Mouse (Mus musculus): ENCODE data around the gene Carmil1. TPM values are rescaled to one million over a fixed set of nuclear protein-coding genes. Genes with fewer than 3 reads are reported as not detected.

Gene Carmil1
- polyA plus RNA-seq, 1 experiment from 2014 or later, result 43.5 TPM

DNA sequence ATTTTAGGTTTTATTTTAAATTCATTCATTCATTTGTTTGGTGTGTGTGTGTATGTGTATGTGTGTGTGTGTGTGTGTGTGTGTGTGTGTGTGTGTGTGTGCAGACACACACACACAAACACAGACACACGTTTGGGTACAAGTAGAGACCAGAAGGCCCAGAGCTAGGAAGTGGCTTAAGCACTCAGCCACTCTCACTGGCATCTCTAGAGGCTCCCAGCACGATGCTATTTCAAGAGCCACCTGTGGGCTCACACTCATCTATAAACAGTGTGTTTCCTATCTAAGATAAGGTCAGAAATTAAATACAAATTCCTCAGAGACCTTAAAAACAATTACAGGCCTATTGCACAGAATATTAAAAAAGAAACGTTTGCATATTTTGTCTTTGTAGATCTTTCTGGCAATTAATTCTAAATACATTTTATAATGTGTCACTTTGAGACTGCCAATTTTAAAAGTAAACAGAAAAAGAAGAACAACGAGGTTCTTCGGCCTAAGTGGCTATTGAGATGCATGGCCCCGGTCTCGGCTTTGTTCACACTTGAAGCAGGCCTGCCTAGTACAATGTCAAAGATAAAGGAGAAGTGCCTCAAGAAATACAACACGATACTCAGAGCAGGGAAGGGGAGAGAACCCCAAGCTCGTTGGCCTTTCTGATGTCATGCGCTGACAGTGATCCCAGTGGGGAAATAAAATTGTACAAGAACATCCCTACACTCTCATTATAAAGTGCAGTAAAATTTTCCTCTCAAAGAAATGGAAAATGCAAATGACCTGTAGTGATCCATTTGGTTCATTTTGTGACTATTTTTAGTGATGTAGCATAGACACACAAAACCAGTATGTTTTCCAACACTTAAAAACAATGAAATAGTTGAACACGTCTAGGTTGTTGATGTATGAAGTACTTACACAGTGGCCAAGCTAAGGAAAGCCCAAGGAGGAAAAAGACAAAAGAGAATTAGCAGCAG, 179.2 kb downstream of the Carmil1 start:
- no peaks in the 10 kb centered on the region for H3K36me3 ChIP-seq
- H3K9ac ChIP-seq (replicated peaks), result no peak overlapping the region
- H3K9me3 ChIP-seq, result no peaks in the 10 kb centered on the region
- WGBS, result 78% methylated on average over 11 of the region's 11 CpGs
- H3K4me3 ChIP-seq (replicated peaks), result no peak overlapping the region
- no peak for ATAC-seq (ENCODE audit: insufficient number of reproducible peaks, insufficient read depth, low FRiP score, low TSS enrichment, low read depth)
- peaks cover 16% of the 10 kb centered on the region for H3K4me1 ChIP-seq (replicated peaks)
- no peak overlapping the region for H3K4me2 ChIP-seq
- no peak overlapping the region for H3K27ac ChIP-seq
- no peaks in the 10 kb centered on the region for H3K27me3 ChIP-seq

GRCm38 (mm10) chr13:24100516-24101094, 180.0 kb downstream of the Carmil1 start:
- ATAC-seq (ENCODE audit: insufficient number of reproducible peaks, insufficient read depth, low FRiP score, low TSS enrichment, low read depth), result no peak
- no peak overlapping the region for H3K27ac ChIP-seq
- 89% methylated on average over 11 of the region's 11 CpGs for WGBS
- no peak overlapping the region for H3K4me2 ChIP-seq
- no peaks in the 10 kb centered on the region for H3K36me3 ChIP-seq
- H3K9ac ChIP-seq (replicated peaks), result no peak overlapping the region
- no peaks in the 10 kb centered on the region for H3K27me3 ChIP-seq
- no peaks in the 10 kb centered on the region for H3K9me3 ChIP-seq
- peaks cover 8% of the 10 kb centered on the region for H3K4me1 ChIP-seq (replicated peaks)
- no peak overlapping the region for H3K4me3 ChIP-seq (replicated peaks)

DNA sequence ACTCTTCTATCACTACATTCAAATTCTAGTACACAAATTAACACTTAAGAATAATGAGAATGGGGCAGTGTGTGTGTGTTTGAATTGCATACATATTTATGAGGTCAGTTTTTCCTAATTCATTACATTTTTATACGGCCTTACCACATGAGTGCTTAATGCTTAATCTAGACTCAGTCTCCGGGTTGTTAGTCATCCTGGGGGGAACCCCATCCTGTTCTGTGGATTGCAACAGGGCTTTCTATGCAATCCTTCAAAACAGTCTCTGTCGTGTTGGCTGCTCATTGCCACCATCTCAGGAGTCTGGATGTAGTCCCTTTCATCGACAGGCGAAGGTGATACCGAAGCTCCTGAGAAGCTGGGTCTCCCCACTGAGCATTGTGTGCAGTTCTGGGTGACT, 184.0 kb downstream of the Carmil1 start:
- Histone ChIP-seq H3K4me1 (replicated peaks) (no peaks in the 10 kb centered on the region), H3K27me3 (no peaks in the 10 kb centered on the region), H3K4me3 (replicated peaks) (no peak overlapping the region), H3K27ac (no peak overlapping the region), H3K9me3 (no peaks in the 10 kb centered on the region), H3K36me3 (peaks cover 9% of the 10 kb centered on the region; the same call in 1 of the 2 replicates), H3K9ac (replicated peaks) (no peak overlapping the region), H3K4me2 (no peak overlapping the region)
- 93% methylated on average over 6 of the region's 6 CpGs for WGBS
- no peak for ATAC-seq (ENCODE audit: insufficient number of reproducible peaks, insufficient read depth, low FRiP score, low TSS enrichment, low read depth)

GRCm38 (mm10) chr13:24094825-24095547, 185.6 kb downstream of the Carmil1 start:
- peaks cover 9% of the 10 kb centered on the region; the same call in 1 of the 2 replicates for H3K36me3 ChIP-seq
- H3K9me3 ChIP-seq, result no peaks in the 10 kb centered on the region
- no peak for ATAC-seq (ENCODE audit: insufficient number of reproducible peaks, insufficient read depth, low FRiP score, low TSS enrichment, low read depth)
- no peaks in the 10 kb centered on the region for H3K4me1 ChIP-seq (replicated peaks)
- WGBS, result 90% methylated on average over 6 of the region's 6 CpGs
- no peak overlapping the region for H3K9ac ChIP-seq (replicated peaks)
- H3K27ac ChIP-seq, result no peak overlapping the region
- H3K4me2 ChIP-seq, result no peak overlapping the region
- H3K27me3 ChIP-seq, result no peaks in the 10 kb centered on the region
- no peak overlapping the region for H3K4me3 ChIP-seq (replicated peaks)

GRCm38 (mm10) chr13:24093108-24093507, 187.5 kb downstream of the Carmil1 start:
- Histone ChIP-seq H3K27me3 (no peaks in the 10 kb centered on the region), H3K4me2 (no peak overlapping the region), H3K9me3 (no peaks in the 10 kb centered on the region), H3K4me3 (replicated peaks) (no peak overlapping the region), H3K27ac (no peak overlapping the region), H3K4me1 (replicated peaks) (no peaks in the 10 kb centered on the region), H3K9ac (replicated peaks) (no peak overlapping the region), H3K36me3 (peaks cover 9% of the 10 kb centered on the region; the same call in 1 of the 2 replicates)
- 79% methylated on average over 3 of the region's 3 CpGs for WGBS
- ATAC-seq (ENCODE audit: insufficient number of reproducible peaks, insufficient read depth, low FRiP score, low TSS enrichment, low read depth), result no peak

GRCm38 (mm10) chr13:24092073-24092472, 188.5 kb downstream of the Carmil1 start:
- Histone ChIP-seq H3K27ac (no peak overlapping the region), H3K4me3 (replicated peaks) (no peak overlapping the region), H3K9me3 (no peaks in the 10 kb centered on the region), H3K4me2 (no peak overlapping the region), H3K27me3 (no peaks in the 10 kb centered on the region), H3K4me1 (replicated peaks) (no peaks in the 10 kb centered on the region), H3K9ac (replicated peaks) (no peak overlapping the region), H3K36me3 (peaks cover 13% of the 10 kb centered on the region; the same call in 1 of the 2 replicates)
- 96% methylated on average over 5 of the region's 5 CpGs for WGBS
- ATAC-seq (ENCODE audit: insufficient number of reproducible peaks, insufficient read depth, low FRiP score, low TSS enrichment, low read depth), result no peak

DNA sequence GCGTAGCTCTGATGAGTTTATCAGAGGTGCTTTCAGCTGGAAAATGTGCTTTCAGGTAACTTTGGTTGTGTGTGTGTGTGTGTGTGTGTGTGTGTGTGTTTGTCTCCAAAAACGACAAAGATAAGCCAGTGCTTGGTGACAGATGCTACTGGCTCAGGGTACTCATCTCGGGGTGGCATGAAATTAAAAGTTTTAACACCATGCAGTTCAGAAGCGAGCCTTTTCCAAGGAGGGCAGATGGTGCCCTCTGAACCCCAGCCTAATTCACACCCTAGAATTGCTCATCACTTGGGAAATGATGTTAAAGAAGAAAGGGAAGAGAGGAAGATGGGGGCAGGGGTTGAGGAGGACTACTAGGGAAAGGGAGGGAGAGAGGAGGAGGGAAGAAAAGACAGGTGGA, 198.4 kb downstream of the Carmil1 start:
- no peaks in the 10 kb centered on the region for H3K27me3 ChIP-seq
- no peak overlapping the region for H3K9ac ChIP-seq (replicated peaks)
- no peak overlapping the region for H3K4me3 ChIP-seq (replicated peaks)
- no peaks in the 10 kb centered on the region for H3K4me1 ChIP-seq (replicated peaks)
- 79% methylated on average over 4 of the region's 4 CpGs for WGBS
- H3K27ac ChIP-seq, result no peak overlapping the region
- ATAC-seq (ENCODE audit: insufficient number of reproducible peaks, insufficient read depth, low FRiP score, low TSS enrichment, low read depth), result no peak
- H3K36me3 ChIP-seq, result peaks cover 13% of the 10 kb centered on the region; the same call in 1 of the 2 replicates
- no peaks in the 10 kb centered on the region for H3K9me3 ChIP-seq
- no peak overlapping the region for H3K4me2 ChIP-seq

GRCm38 (mm10) chr13:24081698-24082097, 198.9 kb downstream of the Carmil1 start:
- H3K4me1 ChIP-seq (replicated peaks), result no peaks in the 10 kb centered on the region
- no peak overlapping the region for H3K4me3 ChIP-seq (replicated peaks)
- no peak overlapping the region for H3K4me2 ChIP-seq
- no peaks in the 10 kb centered on the region for H3K27me3 ChIP-seq
- WGBS, result 83% methylated on average over 7 of the region's 7 CpGs
- no peak for ATAC-seq (ENCODE audit: insufficient number of reproducible peaks, insufficient read depth, low FRiP score, low TSS enrichment, low read depth)
- H3K9me3 ChIP-seq, result no peaks in the 10 kb centered on the region
- H3K9ac ChIP-seq (replicated peaks), result no peak overlapping the region
- H3K27ac ChIP-seq, result no peak overlapping the region
- H3K36me3 ChIP-seq, result peaks cover 10% of the 10 kb centered on the region; the same call in 1 of the 2 replicates

- Histone ChIP-seq H3K4me2 (no peak overlapping the region), H3K27me3 (no peaks in the 10 kb centered on the region), H3K4me3 (replicated peaks) (no peak overlapping the region), H3K9ac (replicated peaks) (no peak overlapping the region), H3K9me3 (no peaks in the 10 kb centered on the region), H3K27ac (no peak overlapping the region), H3K4me1 (replicated peaks) (0 out of 2 replicates have a peak, but pooled peaks cover 4% of the 10 kb centered on the region), H3K36me3 (peaks cover 33% of the 10 kb centered on the region)
- no peak for ATAC-seq (ENCODE audit: insufficient number of reproducible peaks, insufficient read depth, low FRiP score, low TSS enrichment, low read depth)
- WGBS, result 96% methylated on average over 10 of the region's 10 CpGs
Measured at GRCm38 (mm10) chr13:24072588-24072987, 208.0 kb downstream of the Carmil1 start.

DNA sequence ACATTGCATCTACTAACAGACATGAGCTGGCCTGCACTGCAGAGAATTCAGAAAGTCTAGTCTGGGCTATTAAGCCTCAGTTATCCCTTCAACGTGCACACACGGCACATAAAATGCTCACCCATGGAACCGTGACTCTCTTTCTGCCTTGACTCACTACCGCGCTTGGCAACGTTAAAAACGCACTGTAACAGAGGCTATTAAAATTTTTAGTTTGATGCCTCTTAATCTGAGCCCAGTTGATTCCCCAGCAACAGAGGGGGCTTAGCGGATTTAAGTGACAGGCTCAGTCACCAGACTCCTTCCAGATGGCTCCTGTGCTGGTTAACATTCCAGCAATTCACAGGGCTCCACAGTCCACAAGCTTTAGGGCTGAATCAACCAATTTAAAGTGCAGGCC, 213.0 kb downstream of the Carmil1 start:
- peaks cover 28% of the 10 kb centered on the region for H3K36me3 ChIP-seq
- no peaks in the 10 kb centered on the region for H3K9me3 ChIP-seq
- H3K9ac ChIP-seq (replicated peaks), result no peak overlapping the region
- ATAC-seq (ENCODE audit: insufficient number of reproducible peaks, insufficient read depth, low FRiP score, low TSS enrichment, low read depth), result peak; percentile 93
- no peaks in the 10 kb centered on the region for H3K27me3 ChIP-seq
- no peak overlapping the region for H3K4me2 ChIP-seq
- H3K4me3 ChIP-seq (replicated peaks), result no peak overlapping the region
- peak overlapping the region; percentile 31 for H3K27ac ChIP-seq
- peaks cover 11% of the 10 kb centered on the region for H3K4me1 ChIP-seq (replicated peaks)
- 37% methylated on average over 8 of the region's 8 CpGs for WGBS

- Histone ChIP-seq H3K4me3 (replicated peaks) (no peak overlapping the region), H3K27me3 (no peaks in the 10 kb centered on the region), H3K4me1 (replicated peaks) (peaks cover 10% of the 10 kb centered on the region), H3K27ac (no peak overlapping the region), H3K4me2 (no peak overlapping the region), H3K9ac (replicated peaks) (no peak overlapping the region), H3K9me3 (no peaks in the 10 kb centered on the region), H3K36me3 (peaks cover 28% of the 10 kb centered on the region)
- WGBS, result 65% methylated on average over 1 of the region's 1 CpGs
- no peak for ATAC-seq (ENCODE audit: insufficient number of reproducible peaks, insufficient read depth, low FRiP score, low TSS enrichment, low read depth)
Measured at GRCm38 (mm10) chr13:24065536-24065935, 215.1 kb downstream of the Carmil1 start.
